Mouse (Mus musculus): ENCODE measurements around the gene Syt1. TPM values are rescaled to one million over a fixed set of nuclear protein-coding genes. Genes with fewer than 3 reads are reported as not detected.

Syt1 gene
- 1,000 to 10,000 TPM in 1 of 2 experiments, 100 to 1,000 TPM in 1; 975 to 1,036 TPM for total RNA-seq (2021)
- long read RNA-seq, experiment 1, full-length matches to known transcripts, result 49 of 164 reads
- long read RNA-seq, experiment 1, partial matches to known transcripts, result 8 of 164 reads
- long read RNA-seq, experiment 1, other reads (novel, unspliced or antisense), result 107 of 164 reads
- long read RNA-seq, experiment 2, full-length matches to known transcripts, result 52 of 218 reads
- long read RNA-seq, experiment 2, partial matches to known transcripts, result 15 of 218 reads
- long read RNA-seq, experiment 2, other reads (novel, unspliced or antisense), result 151 of 218 reads

DNA sequence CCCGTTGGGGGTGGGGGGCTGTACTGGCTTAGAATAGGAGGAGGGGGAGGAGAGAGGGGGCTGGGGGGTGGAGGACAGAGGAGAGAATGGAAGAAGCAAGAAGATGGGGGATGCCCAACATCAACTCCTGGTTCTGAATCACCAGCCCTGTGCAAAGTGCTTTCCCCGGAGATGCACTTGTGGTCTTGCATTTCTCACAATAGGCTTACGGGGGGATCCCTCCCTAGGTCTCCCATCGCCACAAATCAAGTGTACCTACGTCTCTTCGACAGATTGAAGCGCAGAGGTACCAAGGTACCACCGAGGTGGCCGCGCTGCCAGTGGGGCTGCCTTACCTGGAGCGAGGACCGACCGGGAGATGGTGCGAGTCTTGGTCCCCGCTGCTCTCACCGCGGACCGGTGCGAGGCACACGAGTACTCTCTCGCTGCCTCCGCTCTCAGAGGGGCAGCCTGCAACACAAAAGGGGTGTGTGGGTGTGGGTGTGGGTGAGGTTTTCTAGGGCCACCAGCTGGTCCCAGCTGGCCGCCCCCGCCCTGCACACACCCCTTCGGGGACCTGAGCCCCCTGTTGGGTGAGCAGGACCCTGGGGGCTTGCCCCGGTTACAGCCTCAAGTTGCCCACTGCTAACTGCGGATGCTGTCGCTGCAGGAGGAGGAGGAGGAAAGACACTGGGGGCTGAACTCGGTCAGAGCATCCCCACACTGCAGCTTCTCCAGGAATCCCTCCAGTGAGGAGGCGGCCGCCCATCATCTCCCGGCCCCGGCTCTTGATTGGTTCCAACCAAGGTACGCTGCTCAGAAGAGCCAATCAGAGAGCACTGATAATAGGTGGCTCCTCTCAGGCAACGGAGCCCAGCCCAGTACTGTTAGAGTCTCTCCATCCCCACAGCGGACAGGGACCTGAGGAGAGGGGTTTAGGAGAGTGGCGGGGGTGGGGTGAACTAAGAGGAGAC is at the start of gene Syt1:
Syt1 (minus strand) TSS at position 742 of the 953 bp plus-strand sequence.
- TF ChIP-seq CTCF (conservative IDR thresholded peaks at IDR 0.05), result no peak
- peak; percentile 87 to 95 for DNase-seq (ENCODE audit: low spot score in 2 of 2)
- Histone ChIP-seq H3K4me3 (peak within 1 kb of the TSS; percentile 87), H3K27ac (peak within 1 kb of the TSS; percentile 98)

DNA sequence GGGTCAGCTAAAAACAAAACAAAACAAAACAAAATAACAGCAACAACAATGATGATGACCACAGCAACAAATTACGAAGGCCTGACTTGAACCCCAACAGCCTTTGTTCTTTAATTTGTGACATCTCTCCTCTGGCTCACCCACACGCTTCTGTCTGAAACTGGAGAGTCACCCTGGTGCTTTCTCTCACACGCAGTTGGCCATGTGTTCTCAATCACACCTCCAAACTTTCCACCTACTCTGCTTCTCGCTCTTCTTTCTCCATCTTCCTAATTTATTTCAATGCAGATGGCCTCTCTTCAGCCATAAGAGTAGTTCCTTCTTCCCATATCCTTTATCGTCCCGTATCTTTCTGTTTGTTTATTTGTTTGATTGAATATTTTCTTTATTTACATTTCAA is 45.7 kb upstream of the Syt1 start:
- DNase-seq (ENCODE audit: low spot score in 2 of 2), result no peak
- Histone ChIP-seq H3K4me3 (no peak overlapping the region), H3K27ac (no peak overlapping the region)
- TF ChIP-seq CTCF (conservative IDR thresholded peaks at IDR 0.05), result no peak

DNA sequence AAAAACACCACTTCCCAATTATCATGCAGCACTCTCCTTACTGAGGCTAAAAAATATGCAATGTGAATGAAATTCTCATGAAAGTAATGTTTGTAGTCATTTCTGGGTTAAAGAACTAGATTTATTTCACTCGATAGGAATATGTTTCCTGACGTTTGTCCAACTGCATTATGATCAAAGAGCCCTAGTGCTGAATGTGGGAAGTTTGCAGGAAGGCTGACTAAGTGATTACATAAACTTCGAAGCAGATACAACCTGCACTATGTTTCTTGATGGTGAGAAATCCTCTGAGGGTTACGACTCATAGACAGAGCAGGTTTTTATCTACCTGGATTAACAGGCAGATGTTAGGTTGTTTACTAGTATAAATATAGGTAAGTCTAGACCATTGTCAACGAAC is 36.8 kb upstream of the Syt1 start:
- no peak for TF ChIP-seq CTCF (conservative IDR thresholded peaks at IDR 0.05)
- H3K27ac ChIP-seq, result no peak overlapping the region
- no peak for DNase-seq (ENCODE audit: low spot score in 2 of 2)
- no peak overlapping the region for H3K4me3 ChIP-seq

DNA sequence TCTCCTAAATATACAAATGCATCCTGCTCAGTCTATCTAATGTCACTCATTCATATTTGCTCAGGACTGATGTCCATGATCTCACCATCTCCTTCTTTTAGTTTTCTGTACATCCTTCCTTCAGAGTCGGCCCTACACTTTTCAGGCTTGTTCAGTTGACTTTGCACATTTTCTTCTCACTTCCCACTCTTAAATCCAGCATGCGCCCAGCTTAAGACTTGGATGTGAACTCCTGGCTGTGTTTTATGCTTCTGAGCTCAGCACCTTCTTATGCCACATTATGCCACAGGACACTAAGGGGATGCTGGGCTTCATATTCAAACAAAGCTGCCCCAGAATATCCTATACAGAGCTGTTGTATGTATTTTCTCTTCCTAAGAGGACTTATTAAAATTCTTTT is 36.2 kb upstream of the Syt1 start:
- no peak for TF ChIP-seq CTCF (conservative IDR thresholded peaks at IDR 0.05)
- H3K4me3 ChIP-seq, result no peak overlapping the region
- H3K27ac ChIP-seq, result no peak overlapping the region
- no peak for DNase-seq (ENCODE audit: low spot score in 2 of 2)

DNA sequence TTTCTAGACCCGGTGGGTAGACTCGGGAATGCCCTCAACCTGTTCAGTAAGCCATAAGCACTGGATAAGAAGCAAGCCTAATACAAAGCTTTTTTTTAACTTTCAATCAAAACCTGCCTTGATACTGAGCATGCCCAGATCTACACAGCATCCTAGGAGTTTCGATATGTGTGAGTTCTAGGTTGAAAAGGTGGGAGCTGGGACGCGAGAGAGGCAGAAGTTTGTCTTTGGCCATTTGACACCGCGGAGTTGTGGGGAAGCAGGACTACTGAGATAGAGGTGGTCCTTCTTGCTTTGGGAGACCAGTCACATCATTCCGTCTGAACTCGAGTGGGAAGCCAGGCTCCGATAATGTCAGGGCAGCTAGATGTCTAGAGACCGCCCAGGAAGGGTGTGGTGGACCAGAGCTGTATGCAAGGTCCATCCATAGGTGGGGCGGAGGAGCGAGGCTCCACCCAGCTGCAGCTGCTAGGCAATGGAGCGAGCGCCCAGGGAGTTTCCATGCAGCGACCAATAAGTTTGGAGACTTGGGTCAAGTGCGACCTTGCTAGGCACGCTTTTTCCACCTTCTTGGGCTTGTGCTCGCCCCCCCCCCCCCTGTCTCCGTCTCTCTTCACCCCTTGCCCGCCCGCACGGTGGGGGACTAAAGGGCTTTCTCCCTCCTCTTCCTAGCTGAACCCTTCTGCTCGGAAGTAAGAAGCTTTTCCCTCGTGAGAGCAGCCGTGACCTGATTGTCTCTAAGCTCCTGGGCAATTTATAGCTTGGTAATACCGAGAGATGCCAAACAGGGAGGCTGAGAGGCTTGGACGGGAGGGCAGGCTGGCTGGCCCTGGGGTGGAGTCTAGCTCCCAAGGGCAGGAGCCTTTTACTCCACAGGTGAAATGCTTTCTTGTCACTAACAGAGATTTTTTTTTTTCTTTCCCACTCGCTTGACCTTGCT is 714 bp upstream of the Syt1 start:
- peak overlapping the region; percentile 87 for H3K4me3 ChIP-seq
- TF ChIP-seq CTCF (conservative IDR thresholded peaks at IDR 0.05), result no peak
- H3K27ac ChIP-seq, result peak overlapping the region; percentile 98
- DNase-seq (ENCODE audit: low spot score in 2 of 2), result no peak

DNA sequence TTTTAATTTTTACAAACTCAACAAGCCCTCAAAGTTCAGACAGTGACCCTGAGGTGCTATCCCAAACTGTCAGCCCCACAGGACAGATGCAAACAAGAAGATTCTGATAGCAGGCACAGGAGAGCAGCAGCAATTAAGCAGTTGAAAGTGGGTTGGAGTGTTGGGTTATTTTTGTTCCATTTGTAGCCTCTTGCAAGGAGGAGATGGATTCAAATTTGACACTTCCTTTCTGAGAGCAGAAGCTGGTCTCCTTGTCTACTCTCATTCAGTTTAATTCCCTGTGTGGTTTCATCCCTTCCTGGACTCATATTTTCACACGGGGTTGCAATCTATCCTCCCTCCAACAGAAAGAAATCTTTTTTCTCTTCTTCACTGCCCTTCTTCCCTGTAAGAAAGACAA is 951 bp downstream of the Syt1 start:
- H3K4me3 ChIP-seq, result peak overlapping the region; percentile 87
- H3K27ac ChIP-seq, result peak overlapping the region; percentile 98
- no peak for TF ChIP-seq CTCF (conservative IDR thresholded peaks at IDR 0.05)
- DNase-seq (ENCODE audit: low spot score in 2 of 2), result no peak

DNA sequence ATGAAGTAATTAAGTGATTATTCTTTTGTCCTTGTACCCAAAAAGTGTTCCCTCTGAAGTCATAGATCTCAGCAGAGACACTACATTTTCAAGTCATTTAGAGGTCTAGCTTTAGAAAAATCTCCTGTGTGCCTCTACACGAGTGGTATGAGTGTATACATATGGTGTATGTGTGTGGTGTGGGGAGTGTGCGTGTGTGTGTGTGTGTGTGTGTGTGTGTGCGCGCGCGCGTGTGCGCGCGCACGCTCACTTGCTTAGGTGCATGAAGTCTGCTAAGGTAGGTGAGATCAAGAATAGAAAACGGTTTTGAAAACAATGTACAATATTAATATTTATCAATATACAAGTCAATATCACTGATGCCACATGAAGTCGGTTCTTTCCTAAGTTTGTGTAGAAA is 2.3 kb downstream of the Syt1 start:
- H3K27ac ChIP-seq, result peak overlapping the region; percentile 98
- peak overlapping the region; percentile 87 for H3K4me3 ChIP-seq
- no peak for TF ChIP-seq CTCF (conservative IDR thresholded peaks at IDR 0.05)
- no peak for DNase-seq (ENCODE audit: low spot score in 2 of 2)

DNA sequence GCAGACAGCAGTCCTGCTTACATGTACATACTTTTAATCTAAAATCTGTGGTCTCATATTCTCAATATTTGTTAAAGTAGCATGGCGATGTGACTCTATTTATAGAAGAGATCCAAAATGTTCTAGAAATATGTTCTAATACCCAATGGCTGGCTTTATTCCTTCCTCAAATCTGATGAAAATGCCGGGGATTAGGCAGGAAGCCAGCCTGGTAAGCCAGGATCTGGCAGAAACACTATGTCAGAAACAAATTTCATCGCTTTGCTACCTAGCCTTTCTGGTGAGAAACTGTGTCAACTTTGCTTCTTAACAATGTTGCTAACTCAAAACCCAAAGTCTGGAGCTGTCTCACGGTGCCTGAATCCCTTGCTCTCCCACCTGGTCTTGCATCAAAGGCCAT is 7.3 kb downstream of the Syt1 start:
- peak in 1 of 2 experiments; percentile 56 for DNase-seq (ENCODE audit: low spot score in 2 of 2)
- H3K27ac ChIP-seq, result peak overlapping the region; percentile 98
- no peak for TF ChIP-seq CTCF (conservative IDR thresholded peaks at IDR 0.05)
- H3K4me3 ChIP-seq, result no peak overlapping the region; the same call in 1 of the 2 replicates

DNA sequence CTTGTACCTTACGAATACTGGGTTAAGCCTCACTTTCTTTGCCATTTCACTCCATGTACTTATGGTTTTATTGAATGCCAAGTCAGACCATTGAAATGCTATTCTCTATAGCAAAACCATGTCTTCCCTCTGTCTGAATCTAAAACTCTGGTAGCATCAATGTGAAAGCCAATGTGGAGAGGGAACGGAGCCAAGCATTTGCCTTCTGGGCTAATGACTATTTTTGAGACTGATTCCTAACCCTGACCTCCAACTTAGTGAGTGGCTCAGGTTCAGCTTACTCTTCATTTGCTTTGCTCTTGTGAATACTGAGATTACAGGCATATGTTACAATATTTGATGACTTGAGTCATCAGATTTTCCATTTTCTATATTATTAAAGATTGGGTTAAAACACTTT is 23.5 kb downstream of the Syt1 start:
- TF ChIP-seq CTCF (conservative IDR thresholded peaks at IDR 0.05), result no peak
- no peak for DNase-seq (ENCODE audit: low spot score in 2 of 2)
- H3K4me3 ChIP-seq, result no peak overlapping the region
- H3K27ac ChIP-seq, result no peak overlapping the region

DNA sequence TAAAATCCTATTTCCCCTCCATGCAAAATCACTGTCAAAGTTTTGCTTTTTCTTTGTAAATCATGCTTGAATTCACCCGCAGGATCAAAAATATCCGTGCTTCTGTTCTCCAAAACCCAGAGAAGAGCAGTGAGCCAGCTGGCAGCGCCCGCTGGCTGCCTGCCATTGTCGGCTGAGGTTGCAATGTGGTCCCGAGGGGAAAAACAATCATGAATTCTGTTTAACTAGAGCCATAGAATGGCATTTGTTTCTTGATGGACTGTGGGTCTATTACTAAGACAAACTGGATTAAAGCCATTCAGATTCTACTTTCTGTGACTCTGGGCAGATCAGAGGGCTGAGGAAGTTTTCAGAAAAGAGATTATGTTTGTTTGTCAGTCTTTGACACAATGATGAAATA is 31.1 kb downstream of the Syt1 start:
- Histone ChIP-seq H3K27ac (peak overlapping the region; percentile 70), H3K4me3 (no peak overlapping the region)
- peak; percentile 82 to 86 for DNase-seq (ENCODE audit: low spot score in 2 of 2)
- no peak for TF ChIP-seq CTCF (conservative IDR thresholded peaks at IDR 0.05)

DNA sequence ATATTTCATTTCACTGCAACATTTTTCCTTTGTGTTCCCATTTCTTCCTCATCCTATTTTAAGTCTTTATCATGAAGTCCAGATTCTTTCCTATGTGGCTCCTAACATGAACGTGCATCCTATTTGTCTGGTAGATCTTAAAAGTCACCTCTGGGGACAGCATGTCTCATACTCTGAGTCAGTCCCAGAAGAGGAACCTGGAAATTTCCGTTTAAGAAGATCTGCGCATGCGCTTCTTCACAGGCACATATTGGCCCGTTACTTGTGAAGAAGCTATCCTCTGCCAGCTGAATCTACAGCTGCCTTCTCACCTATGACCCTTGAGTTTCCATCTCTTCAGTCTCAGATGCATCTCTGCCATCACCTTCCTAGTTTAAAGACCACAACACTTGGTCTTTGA is 55.8 kb downstream of the Syt1 start:
- DNase-seq (ENCODE audit: low spot score in 2 of 2), result no peak
- H3K4me3 ChIP-seq, result no peak overlapping the region
- no peak overlapping the region for H3K27ac ChIP-seq
- TF ChIP-seq CTCF (conservative IDR thresholded peaks at IDR 0.05), result no peak

DNA sequence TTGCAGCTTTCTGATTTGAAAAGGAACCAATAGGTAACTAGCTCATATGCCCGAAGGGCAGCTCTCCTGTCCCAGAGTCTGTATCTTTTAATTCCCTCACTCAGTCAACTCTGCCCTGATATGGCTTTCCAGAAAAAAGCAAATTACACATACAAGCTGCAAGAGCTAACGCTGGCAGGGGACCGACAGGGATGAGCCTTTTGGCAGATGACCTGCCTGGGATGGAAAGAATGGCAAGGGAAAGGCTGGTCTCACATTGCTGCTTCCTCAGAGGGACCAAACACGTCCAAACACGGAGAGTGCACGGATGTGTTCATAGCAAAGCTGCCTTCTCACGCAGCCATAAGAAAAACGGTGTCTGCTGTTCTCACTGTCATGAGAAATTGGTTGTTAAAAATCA is 58.6 kb downstream of the Syt1 start:
- H3K4me3 ChIP-seq, result no peak overlapping the region
- no peak for TF ChIP-seq CTCF (conservative IDR thresholded peaks at IDR 0.05)
- DNase-seq (ENCODE audit: low spot score in 2 of 2), result no peak
- H3K27ac ChIP-seq, result peak overlapping the region; percentile 19; the same call in 1 of the 2 replicates
